Mouse (Mus musculus) heart, postnatal 0 days (tissue): ENCODE measurements around the gene Ccdc85c.
A peak's percentile ranks its signal among the peaks of the same experiment; 100 is the strongest.

Source experiments
- CTCF ChIP-seq: IDR thresholded peaks from 2 replicates; pipeline ENCODE4 v1.5.1; 2016; ENCODE audit warnings: antibody characterized with exemption, control low read depth, low read depth
- EP300 ChIP-seq: IDR thresholded peaks from 2 replicates; pipeline ENCODE4 v1.6.1; 2016; ENCODE audit warnings: antibody characterized with exemption, low read depth

- TF ChIP-seq CTCF (no peak), EP300 (peak; percentile 56; the same call in 1 of the 2 replicates)
Observed at GRCm38 (mm10) chr12:108267653-108268052, 7.6 kb downstream of the Ccdc85c start.
